Mouse (Mus musculus) liver, adult (tissue): ENCODE measurements around the gene Carns1.

ENCODE experiments used
- GATA4 ChIP-seq: IDR thresholded peaks from 2 replicates; pipeline ENCODE4 v1.6.1; 2014; ENCODE audit warnings: mild to moderate bottlenecking, low read length; ENCODE audit not compliant: insufficient replicate concordance

Gene Carns1

GRCm38 (mm10) chr19:4166678-4167476, 8.4 kb downstream of the Carns1 start:
- TF ChIP-seq GATA4, result no peak

- no peak for TF ChIP-seq GATA4
These were observed 10.6 kb downstream of the Carns1 start for GRCm38 (mm10) chr19:4164721-4165120.

GRCm38 (mm10) chr19:4164100-4164499, 11.2 kb downstream of the Carns1 start:
- TF ChIP-seq GATA4, result no peak

- no peak for TF ChIP-seq GATA4
These were observed 11.8 kb downstream of the Carns1 start for GRCm38 (mm10) chr19:4163543-4163887.

- TF ChIP-seq GATA4, result no peak; the same call in 1 of the 2 replicates
These were observed 12.4 kb downstream of the Carns1 start, which contains the start of gene Rps6kb2 for GRCm38 (mm10) chr19:4162646-4163542. Gene Rps6kb2 (minus strand): TSS chr19:4163354.

- no peak for TF ChIP-seq GATA4
These were observed 16.2 kb downstream of the Carns1 start for GRCm38 (mm10) chr19:4159049-4159448.

- TF ChIP-seq GATA4, result no peak
These were observed 18.5 kb downstream of the Carns1 start for GRCm38 (mm10) chr19:4156771-4157170.

- TF ChIP-seq GATA4, result no peak
These were observed 19.2 kb downstream of the Carns1 start for GRCm38 (mm10) chr19:4156073-4156579.

- no peak for TF ChIP-seq GATA4
These were observed 19.8 kb downstream of the Carns1 start for GRCm38 (mm10) chr19:4155223-4156072.

- no peak for TF ChIP-seq GATA4
These were observed 20.6 kb downstream of the Carns1 start for GRCm38 (mm10) chr19:4154437-4155222.

GRCm38 (mm10) chr19:4153232-4153654, 22.0 kb downstream of the Carns1 start, which contains the start of gene Ptprcap:
Gene Ptprcap (plus strand): TSS chr19:4153604.
- TF ChIP-seq GATA4, result no peak

GRCm38 (mm10) chr19:4152445-4153231, 22.6 kb downstream of the Carns1 start:
- TF ChIP-seq GATA4, result no peak

GRCm38 (mm10) chr19:4151898-4152297, 23.4 kb downstream of the Carns1 start:
- no peak for TF ChIP-seq GATA4

GRCm38 (mm10) chr19:4151488-4151860, 23.8 kb downstream of the Carns1 start:
- no peak for TF ChIP-seq GATA4
